19 mouse cellular contexts compared by ENCODE assay signal in the genomic region with DNA sequence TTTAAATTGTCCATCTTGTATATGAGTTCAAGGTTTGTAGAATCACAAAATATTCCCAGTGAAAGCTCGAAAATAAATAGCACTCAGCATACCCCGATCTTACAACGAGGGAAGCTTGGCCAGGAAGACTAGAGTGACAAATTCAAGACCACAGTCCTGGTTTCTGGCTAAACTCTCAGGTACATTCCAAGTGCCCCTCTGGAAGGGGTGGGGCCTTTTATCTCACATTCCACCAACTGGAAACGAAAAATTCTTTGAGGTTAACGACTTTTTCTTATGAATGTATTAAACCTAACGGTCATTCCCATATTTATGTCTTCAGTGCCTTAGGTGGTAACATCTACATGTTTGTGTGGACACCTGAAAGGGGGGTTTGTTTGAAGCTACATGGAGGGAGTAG.
"Had no signal": no experiment of that assay in that cellular context is flagged by ENCODE, and none has a peak within 500 bp of the region (broad histone marks: within the 10 kb centered on the region; RNA-seq: fewer than 3 reads in every experiment).

No protein-coding gene starts in this region.

- H3K9me3 ChIP-seq: limb, embryonic 15.5 days; liver, embryonic 12.5 days; midbrain, embryonic 10.5 days; midbrain, embryonic 12.5 days; neural tube, embryonic 13.5 days; neural tube, embryonic 15.5 days had no signal

- H3K36me3 ChIP-seq: limb, embryonic 15.5 days; liver, embryonic 12.5 days; midbrain, embryonic 10.5 days; midbrain, embryonic 12.5 days; neural tube, embryonic 13.5 days; neural tube, embryonic 15.5 days had no signal

- H3K27ac ChIP-seq: limb, embryonic 15.5 days; liver, embryonic 12.5 days; liver, embryonic 14.5 days; midbrain, embryonic 10.5 days; midbrain, embryonic 12.5 days; neural tube, embryonic 13.5 days; neural tube, embryonic 15.5 days had no signal

- H3K27me3 ChIP-seq: limb, embryonic 15.5 days; liver, embryonic 12.5 days; midbrain, embryonic 12.5 days; neural tube, embryonic 13.5 days; neural tube, embryonic 15.5 days had no signal

- DNase-seq: lung, postnatal 36 days; midbrain, embryonic 14.5 days; retina, postnatal 1 day; right cerebral cortex, adult 18-20 months; right cerebral cortex, postnatal 25 days; right cerebral cortex, postnatal 4 days; spleen, adult 18-20 months; thymus, adult 18-20 months; thymus, postnatal 14 days; thymus, postnatal 36 days had no signal

- ATAC-seq: liver, embryonic 12.5 days; midbrain, embryonic 16.5 days had no signal

- H3K9ac ChIP-seq: limb, embryonic 15.5 days; liver, embryonic 12.5 days; liver, embryonic 14.5 days; midbrain, embryonic 12.5 days; neural tube, embryonic 13.5 days; neural tube, embryonic 15.5 days had no signal

- H3K4me3 ChIP-seq: limb, embryonic 15.5 days; liver, embryonic 12.5 days; midbrain, embryonic 10.5 days; midbrain, embryonic 12.5 days; myocyte; neural tube, embryonic 13.5 days; neural tube, embryonic 15.5 days had no signal

- H3K4me1 ChIP-seq: limb, embryonic 15.5 days; liver, embryonic 12.5 days; midbrain, embryonic 10.5 days; midbrain, embryonic 12.5 days; neural tube, embryonic 13.5 days; neural tube, embryonic 15.5 days had no signal

- H3K4me2 ChIP-seq: limb, embryonic 15.5 days; liver, embryonic 12.5 days; midbrain, embryonic 12.5 days; neural tube, embryonic 13.5 days; neural tube, embryonic 15.5 days had no signal
